Mouse (Mus musculus) retina, postnatal 1 day (tissue): ENCODE measurements at regions not wholly inside any gene's neighbourhood (a gene's known extent, or its start where the extent isn't known, plus 50 kb on each side); places are given as distances from the start of the nearest gene placed in this dataset.
A peak's percentile ranks its signal among the peaks of the same experiment; 100 is the strongest.

Experiments
- DNase-seq: peaks from one replicate; pipeline ENCODE4 v3.0.0-alpha.2; 2012

DNA sequence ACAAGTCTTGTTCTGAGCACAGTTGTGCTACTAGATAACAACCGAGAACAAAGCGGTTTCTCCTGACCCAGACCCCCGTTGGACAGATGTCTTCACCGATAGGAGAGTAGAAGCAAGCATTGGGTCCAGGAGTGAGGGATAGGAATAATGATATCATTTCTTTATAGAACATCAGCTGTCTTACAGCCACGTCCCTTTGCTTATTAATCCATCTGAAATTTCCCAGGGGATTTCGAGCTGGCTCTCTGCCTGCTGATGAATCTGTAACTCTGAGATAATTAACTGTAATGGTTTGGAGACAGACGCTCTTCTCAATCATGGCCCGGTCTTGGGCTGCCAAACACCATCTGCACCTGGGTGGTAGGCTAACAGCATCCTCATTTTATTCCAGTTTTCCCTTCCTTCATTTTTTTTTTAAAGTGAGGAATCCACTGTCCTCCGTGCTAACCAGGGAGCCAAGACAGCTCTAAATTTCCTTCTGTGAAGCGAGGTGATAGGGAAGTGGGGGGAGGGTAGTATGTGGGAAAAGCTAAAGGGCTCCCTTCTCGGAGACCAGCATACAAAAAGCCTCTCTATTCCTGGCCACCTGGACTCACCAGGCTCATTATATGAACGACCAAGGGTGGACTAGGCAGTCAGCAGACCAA is 75.0 kb upstream of the 1700025G04Rik start:
- peak; percentile 62 for DNase-seq

DNA sequence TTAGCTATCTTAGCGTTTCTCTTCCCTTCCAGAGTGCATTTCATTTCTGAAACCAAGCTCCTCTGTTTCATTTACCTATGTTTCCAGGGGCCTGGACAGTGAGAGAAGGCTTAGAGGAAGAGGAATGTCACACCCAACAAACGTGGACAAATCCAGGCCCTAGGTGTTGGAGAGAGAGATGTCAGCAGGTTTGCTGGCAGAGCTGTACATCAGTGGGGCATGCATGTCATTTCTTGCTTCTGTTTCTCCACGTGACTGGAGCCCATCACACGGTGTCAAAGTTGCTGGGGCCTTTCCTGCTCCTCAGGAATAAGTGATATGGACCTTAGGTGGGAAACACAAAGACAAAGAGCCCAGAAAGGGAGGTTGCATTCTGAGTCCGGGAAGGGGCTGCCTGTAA is 74.3 kb upstream of the 1700025G04Rik start:
- DNase-seq = no peak

DNA sequence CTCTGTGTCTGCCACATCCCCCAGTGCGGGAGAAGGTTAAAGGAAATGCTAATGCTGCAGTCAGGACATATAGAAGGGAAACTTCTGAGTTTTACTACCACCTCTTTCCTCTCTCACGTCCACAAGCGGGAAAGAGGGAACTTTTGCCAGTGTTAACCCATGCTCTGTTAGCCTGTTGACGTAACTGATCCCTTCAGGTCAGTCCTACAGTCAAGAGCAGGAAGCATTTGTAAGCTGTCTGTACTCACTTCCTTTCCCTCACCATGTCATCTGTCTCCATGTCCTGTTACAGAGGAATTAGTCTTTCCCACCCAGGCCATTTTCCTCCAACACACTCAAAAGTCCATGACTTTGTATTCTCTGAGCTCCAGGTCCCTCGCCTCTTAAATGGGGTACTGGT is 62.5 kb upstream of the 1700025G04Rik start:
- DNase-seq = no peak

DNA sequence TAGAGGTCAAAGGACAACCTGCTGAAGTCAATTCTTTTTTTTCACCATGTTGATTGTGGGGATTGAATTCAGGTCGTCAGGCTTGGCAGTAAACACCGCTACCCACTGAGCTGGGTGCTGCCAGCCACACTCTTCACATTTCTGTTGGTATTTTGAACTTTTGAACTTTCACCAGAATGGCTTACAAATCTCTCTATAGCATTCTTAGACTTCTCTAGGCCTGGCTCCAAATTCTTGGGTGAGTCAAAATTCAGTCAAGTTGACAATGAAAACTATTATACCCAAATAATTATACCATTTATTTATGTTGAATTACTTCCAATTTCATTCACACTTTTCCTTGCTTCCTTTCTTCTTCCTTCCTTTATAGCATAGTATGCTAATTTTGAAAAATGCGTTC is 58.8 kb upstream of the 1700025G04Rik start:
- DNase-seq = no peak

- no peak for DNase-seq
Observed at GRCm38 (mm10) chr1:152140175-152140574, 50.2 kb upstream of the 1700025G04Rik start.
